Mouse (Mus musculus) frontal cortex, postnatal 10 days (tissue): ENCODE data around the gene Gnas.
"Not testable (repeated sequence)": the region's sequence is repeated elsewhere in the genome, so short reads cannot be mapped to it uniquely, and the experiment has no call there.

ENCODE experiments used
- DNase-seq, 2 experiments: peaks; one replicate each; pipeline ENCODE4 v3.0.0; 2022; ENCODE audit warnings: low spot score in 2 of 2, mixed read lengths in 1 of 2

Gnas gene

DNA sequence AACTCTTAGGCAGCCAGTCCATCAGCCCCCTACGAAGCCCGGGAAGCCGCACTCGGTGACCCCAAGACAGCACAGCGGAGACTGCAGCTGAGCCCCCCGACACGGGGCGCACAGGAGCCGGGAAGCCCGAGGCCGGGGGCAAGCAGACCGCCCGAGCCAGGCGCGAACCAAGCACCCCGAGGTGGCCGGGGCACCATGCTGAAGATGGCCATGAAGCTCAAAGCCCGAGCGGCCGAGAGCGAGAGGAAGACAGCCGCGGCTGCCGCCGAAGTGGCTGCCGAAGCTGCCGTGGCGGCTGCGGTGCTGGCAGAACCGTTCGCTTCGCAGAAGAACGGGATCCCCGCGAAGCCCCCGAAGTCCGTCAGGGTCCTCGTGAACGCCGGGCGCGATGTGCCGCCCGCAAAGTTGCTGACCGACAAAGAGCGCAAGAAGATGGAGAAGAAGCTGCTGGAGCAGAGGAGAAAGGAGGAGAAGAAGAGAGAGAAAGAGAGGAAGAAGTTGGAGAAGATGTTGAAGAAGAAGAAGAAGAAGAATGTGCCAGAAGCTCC, 44.3 kb downstream of the Gnas start:
- no peak for DNase-seq

DNA sequence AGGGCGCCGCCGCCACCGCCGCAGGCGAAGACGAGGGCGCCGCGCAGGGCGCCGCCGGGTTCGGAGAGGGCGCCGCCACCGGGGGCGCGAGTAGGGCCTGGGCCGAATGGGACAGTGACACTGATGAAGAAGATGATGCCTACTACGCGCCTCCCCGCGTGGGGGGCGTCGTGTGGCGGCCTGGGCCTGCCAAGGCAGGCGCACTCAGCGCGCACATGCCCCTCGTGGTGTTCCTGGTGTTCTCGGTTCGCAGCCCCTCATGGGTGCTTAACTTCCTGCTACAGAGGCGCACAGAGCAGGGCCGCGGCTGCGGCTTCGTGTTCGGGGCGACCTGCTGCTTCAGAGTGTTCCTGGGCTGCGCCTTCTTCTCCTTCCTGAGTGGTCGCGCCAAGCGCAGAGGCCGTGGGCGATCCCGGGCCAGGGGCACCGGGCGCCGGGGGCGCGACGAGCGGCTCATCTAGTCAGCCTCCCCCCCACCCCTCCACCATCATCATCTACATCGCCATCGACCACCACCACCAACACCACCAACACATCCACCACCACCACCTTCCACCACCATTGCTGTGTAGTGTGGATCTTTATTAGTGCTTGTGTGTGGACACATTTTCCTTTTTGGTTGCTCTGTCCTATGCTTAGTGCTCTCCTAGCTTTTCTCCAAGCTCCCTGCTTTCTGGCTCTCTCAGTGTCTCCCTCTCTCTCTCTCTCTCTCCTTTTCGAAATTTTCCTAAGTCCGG, 45.0 kb downstream of the Gnas start:
- peak; percentile 50 to 51 for DNase-seq

DNA sequence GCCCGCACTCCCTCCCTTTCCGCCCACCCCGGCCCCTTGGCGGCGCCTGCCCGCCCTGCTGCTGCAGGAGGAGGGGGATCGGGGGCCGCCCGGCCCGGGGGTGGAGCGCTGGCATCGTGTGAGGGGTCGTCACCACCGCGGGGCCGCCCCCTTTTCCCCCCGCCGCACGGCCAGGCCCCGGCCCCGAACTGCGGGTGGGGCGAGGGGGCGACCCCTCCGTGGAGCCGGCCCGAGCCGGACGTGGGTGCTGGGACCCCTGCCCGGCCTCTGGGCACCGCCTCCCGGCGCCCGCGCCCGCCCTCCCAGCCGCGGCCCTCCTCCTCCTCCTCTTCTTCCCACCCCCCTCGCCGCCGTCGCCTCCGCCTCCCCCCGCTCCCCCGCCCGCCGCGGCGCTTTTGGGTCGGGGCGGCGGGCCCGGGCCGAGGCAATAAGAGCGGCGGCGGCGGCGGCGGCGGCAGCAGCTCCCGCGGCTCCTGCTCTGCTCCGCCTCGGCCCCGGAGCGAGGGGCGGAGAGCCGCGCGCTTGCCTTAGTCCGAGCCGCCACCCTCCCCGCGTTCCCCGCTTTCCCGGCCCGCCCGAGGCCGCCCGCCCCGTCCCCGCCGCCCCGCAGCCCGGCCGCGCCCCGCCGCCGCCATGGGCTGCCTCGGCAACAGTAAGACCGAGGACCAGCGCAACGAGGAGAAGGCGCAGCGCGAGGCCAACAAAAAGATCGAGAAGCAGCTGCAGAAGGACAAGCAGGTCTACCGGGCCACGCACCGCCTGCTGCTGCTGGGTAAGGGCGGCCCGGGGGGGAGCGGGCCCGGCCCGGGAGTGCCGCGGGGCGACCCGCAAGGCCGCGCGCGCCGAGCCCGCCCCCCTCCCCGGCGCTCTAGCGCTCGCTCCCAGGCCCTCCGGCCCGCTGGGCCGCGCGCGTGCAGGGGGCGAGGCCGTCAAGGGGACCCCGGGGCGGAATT, 45.8 kb downstream of the Gnas start:
- peak; percentile 70 to 85 for DNase-seq

DNA sequence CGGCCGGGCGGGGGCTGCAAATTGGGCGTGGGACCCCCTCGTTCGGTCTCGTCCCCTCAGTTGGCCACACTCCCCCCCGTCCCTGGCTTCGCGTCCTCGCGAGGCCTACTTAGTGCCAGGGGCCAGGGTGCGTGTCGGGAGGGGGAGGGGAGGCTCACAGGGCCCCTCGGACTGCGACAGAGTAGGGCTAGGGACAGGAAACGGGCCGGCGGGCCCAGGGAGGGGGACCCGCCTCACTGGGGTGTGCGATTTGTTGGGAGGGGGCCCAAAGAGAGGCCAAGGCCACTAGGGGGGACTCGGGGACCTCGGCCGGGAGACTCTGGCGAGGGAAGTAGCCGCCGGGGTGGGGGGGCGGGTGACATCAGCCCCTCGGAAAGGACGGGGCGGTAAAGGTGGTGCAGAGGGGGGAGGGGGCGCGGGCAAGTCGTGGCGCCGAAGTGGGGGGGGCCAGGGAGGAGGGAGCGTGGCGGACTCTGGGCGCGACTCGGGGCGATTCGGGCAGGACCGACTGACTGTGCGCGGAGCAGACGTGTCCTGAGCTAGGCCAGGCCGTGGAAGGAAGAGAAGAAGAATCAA, 46.6 kb downstream of the Gnas start:
- peak; percentile 70 to 75 for DNase-seq

DNA sequence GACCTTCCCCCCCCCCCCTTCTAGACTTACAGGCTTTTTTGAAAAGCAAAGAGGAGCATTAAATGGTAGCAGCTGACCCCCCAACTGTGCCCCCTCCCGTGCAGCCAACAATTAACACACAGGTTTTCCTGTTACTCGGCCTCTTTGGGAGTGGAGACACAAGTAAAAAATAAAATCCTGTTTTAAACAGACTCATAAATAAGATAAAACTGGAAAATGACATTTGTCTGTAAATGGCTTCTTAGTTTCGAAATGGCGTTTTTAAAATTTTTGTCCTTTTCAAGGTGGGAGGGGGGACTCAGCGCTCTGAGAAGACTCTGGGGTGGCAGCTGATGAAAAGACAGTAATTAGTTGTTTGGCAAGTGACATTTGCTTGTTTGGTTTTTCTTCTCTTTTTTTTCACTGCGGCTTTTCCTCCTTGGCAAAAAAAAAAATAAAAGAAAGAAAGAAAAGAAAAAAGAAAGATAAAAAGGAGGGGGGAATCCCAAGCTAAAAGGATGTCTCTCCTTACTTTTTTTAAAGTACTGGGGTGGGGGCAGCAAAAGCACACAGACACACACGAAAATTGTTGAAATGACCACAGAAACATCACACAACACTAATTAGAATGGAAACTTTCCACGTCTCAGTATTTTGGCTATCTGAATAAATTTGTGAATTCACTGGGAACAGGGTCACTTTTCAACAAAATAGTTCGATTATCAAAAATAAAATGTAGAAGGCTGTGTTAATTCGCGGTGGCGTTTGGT, 47.3 kb downstream of the Gnas start:
- no peak for DNase-seq

DNA sequence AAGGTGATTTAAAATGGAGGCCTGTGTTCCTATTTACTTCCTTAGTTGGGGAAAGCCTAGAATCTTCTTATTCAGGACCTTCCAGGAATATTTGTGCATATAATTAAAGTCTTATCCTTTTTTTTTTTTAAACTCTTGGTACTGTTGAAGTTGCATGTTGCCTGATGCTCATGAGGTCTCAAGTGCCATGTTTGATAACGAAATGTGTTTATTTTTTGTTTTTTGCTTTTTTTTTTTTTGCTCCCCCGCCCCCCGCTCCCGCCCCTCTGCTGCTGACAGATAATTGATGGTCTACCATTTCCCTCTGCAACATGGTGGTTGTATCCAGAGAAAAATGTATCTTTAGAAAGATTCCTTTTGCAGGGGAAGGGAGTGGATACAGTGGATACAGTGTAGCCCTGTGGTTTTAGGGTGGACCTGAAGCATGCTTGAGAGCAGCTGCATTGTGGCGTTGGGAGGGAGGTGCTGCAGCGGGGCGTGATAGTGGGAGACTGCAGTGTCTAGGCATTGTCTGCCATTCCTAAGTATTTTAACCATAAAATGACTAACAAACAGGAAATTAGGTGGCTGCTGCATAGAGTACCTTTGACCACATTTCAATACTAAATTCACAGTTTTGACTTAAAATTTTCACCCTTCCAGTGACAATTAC, 49.2 kb downstream of the Gnas start:
- DNase-seq = no peak

DNA sequence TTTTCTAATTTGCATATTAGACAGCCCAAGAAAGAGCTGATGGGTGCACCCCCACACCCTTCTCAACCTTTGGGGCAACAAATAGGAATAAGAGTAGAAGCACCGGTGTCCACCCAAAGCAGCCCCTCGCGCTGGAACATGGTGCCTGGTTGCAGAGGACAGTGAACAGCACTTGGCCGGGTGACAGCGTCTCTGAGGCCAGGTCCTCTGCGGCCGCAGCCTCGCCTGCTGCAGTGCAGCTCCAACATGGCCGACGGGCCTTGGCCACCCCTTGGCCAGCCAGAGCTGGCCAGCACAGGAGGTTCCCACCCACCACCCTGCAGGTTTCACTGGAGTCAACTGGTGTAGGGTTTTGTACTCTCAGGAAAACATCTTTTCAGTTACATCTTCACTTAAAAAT, 50.3 kb downstream of the Gnas start:
- DNase-seq = no peak

DNA sequence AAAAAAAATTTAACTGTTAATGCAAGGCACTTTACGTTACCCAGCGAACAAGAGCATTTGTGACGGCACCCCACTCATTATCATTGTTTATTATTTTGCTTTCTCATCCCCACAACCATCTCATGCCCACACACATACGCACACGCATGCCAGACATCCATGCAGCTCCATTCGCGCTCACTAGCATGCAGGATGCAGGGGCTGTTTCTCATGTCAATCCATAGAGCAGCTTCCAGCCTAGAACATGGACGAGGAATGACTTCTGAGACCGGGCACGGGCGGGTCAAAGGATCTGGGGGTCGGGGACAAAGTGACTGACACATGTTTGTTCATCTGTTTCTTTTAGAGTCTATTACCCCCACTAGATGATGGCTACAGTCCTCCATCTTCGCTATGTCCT, 53.2 kb downstream of the Gnas start:
- DNase-seq = no peak

DNA sequence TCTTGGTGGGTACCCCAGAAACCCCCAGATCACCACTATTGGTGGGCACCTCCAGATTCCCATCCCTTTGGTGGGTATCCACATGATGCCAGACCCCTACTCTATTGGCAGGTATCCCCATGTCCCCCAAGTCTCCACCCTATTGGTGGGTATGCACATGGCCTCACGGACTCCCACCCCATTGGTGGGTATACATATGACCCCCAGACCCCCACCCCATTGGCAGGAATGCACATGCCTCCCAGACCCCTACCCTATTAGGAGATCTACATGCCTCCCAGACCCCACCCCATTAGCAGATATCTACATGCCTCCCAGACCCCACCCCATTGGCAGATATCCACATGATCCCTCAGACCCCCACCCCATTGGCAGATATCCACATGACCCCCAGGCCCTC, 55.6 kb downstream of the Gnas start:
- no peak for DNase-seq

DNA sequence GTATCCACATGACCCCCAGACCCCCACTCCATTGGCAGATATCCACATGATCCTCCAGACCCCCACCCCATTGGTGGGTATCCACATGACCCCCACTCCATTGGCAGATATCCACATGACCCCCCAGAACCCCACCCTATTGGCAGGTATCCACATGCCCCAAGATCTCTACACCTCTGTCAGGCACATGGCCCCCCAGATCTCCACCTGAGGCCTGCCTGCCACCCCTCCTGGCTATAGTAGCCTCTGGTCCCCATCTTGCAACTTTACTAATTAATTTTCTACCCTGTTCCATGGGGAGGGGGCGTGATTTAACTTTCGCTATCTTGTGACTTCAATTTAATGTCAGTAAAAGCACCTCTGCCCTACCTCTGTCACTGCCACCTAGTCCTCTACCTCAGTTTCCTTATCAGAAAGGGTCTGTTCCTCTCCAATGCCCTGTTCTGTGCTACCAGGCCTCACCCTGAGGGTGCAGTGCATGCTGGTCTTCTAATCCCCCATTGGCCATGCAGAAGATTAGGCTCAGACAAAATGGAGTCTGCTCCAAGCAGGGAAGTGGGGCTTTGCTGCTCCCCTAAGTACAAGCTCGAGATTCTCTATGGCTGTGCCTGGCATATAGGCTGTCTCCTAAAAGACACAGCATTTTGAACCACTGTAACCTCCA, 56.2 kb downstream of the Gnas start:
- no peak for DNase-seq

DNA sequence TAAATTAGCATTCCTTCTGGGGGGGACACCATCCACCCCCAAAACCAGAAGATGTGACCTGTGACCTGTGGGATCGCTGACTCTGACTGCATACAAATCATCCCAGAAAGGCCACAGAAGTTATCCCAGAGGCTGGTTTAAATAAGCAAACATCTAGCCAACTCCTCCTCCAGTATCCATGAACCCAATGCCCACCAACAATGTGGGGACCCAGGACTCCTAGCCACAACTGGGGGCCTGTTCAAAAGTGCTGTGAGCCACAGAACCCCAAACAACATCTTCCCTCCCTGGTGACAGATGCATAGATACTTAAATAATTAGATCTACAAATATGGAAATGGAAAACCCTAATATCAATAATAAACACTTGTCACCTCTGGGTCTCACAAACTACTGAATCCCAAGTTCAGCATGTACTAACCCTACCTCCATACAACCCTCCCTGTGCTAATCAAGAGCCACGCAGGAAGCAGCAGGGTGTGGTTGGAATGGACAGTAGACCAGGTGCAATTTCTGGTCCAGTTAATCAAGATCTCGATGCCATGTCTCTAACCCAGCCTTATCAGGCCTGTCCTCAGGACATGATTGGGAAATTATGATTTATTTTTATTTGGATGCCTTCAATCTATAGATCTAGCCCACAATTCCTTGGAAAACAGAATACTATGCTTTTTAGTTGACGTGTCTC, 56.9 kb downstream of the Gnas start:
- DNase-seq = no peak

DNA sequence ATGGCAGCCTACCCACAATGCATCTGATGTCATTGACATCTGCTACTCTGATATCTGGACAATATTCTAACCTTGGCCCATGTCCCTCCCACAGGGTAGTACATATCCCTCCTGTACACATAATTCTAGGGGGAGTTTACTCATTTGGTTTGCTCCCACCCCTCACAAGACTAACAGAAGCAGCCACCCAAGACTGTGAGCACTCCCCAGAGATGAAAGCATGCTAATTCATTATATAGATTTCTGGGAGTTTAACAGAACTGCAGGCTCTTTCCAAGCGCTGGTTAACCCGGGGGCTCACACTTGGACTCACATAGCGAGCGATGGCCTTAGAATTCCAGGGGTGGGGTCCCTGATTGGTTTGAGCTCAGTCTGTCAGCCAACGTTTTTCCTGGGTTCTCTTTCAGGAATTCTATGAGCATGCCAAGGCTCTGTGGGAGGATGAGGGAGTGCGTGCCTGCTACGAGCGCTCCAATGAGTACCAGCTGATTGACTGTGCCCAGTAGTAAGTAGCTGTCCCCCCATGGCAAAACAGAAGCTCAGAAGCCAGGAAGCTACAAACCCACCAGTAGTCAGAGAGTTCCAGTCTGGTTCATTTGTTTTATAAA, 58.8 kb downstream of the Gnas start:
- DNase-seq = no peak

DNA sequence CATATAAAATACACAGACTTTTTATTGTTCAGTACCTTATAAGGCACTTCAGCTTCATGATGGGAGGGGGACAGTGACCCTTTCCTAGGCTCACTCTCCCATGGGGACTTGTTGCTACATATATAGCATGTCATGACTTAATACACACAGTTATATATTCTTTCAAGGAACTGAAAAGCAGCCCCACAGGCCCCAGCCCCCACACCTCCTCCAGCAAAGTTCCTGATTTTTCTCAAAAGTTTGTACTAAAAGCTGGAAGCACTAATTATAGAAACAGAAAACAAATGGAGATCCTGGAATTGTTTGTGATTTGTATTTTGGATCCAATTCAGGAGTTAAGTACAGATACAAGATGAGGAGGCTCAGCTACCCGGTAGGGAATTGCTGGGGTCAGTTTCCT, 59.4 kb downstream of the Gnas start:
- no peak for DNase-seq

DNA sequence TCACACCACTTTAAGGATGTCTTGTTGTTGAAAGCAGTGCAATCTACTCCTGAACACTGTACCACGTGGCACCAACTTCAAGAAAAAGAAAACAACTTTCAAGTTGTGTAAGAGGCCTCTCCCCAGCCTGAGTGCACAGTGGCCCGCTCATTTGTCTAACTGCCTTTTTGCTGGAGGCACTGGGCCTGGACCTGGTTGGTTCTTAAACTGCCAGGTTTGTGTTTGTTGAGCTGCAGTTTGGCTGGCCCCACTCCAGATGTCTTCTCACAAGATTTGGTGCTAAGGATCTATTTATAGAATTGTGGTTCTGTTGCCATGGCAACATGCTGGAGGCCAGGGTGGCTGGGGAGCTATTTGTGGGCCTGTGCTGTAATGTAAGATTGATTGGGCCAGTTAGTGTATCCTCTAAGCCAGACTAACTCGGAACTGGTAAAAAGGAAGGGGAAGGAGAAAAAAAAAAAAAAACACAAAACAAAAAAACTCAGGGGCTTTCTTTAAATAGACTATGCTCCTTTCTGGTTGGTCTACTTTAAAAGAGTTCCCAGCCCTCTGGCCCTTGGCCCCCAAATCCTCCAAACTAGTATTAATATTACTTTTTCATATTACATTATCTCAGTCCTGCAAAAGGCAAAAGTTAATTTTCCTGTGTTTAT, 60.0 kb downstream of the Gnas start:
- DNase-seq = peak; percentile 76 to 83

DNA sequence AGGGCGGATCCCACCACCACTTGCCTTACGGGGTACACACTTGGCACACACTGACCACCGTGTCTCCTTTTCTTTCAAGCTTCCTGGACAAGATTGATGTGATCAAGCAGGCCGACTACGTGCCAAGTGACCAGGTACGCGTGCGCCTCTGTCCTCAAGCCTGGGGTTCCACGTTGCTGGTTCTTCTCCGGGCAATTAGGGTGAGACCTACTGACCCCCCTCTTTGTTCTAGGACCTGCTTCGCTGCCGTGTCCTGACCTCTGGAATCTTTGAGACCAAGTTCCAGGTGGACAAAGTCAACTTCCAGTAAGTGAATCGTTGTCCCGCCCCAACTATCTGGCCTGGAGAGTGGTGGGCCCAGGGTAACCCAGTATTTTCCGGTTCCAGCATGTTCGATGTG, 60.9 kb downstream of the Gnas start:
- DNase-seq = no peak

DNA sequence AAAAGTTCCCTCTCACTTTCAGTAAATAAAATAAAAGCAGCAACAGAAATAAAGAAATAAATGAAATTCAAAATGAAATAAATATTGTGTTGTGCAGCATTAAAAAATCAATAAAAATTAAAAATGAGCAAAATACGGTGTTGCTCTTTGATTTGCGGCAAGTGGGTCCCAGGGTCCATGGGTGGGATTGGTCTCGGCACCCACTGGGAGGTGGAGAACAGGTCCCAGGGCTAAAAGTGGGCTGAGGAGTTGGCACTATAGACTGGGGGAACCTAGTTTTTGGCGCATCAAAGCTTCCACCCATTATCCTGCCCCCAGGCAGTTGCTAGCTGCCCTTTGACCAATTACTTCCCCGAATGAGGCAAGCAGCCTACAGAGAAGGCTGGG, 62.5 kb downstream of the Gnas start, which contains the start of gene Gm20721:
Gm20721 (minus strand) TSS at position 101 of the 387 bp plus-strand sequence.
- DNase-seq = no peak

DNA sequence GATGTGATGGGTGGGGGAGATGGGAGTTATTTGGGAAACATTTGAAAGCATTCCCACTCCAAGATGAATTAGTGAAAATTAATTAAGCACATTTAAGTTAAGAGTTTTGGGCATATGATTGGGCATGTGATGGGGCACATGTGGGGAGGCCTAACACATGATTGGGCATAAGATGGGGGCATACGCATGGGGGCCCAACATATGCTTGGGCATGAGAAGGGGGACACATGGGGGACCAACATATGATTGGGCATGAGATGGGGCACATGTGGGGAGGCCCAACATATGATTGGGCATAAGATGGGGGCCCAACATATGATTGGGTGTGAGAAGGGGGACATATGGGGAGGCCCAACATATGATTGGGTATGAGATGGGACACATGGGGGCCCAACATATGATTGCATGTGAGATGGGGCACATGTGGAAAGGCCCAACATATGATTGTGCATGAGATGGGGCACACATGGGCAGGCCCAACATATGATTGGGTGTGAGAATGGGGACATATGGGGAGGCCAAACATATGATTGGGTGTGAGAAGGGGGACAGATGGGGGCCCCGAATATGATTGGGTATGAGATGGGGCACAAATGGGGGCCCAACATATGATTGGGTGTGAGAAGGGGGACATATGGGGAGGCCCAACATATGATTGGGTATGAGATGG, 63.0 kb downstream of the Gnas start:
- DNase-seq = not testable (repeated sequence)

DNA sequence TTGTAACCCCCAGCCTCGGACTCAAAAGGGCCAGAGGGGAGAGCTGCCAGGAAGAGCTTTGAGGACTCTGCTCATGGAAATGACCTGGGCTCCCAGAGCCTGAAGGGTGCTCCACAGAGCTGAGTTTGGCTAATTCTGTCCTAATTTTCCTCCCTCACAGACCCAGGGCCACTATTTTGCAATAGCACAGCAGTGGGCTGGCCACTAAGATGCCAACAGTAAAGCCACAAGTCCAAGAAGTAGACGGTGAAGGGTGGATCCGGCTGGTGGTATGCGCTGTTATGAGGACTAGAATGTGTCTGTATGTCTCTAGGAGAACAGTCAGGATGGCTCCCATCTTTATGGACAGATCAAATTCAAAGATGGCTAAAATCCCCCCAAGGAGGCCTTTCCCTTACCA, 74.4 kb downstream of the Gnas start:
- no peak for DNase-seq
